Mouse (Mus musculus): Measurements from ENCODE around the gene Mmd2.
A peak's percentile ranks its signal among the peaks of the same experiment; 100 is the strongest.

Mmd2 gene

GRCm38 (mm10) chr5:142608989-142609325, 357 bp upstream of the Mmd2 start:
- DNase-seq (ENCODE audit: low read depth, low spot score): no peak

- no peak for DNase-seq (ENCODE audit: low read depth, low spot score)
Measured at GRCm38 (mm10) chr5:142605288-142605687, 3.3 kb downstream of the Mmd2 start.

GRCm38 (mm10) chr5:142604379-142604778, 4.2 kb downstream of the Mmd2 start:
- DNase-seq (ENCODE audit: low read depth, low spot score): no peak

- DNase-seq (ENCODE audit: low read depth, low spot score): no peak
Measured at GRCm38 (mm10) chr5:142597648-142598390, 10.8 kb downstream of the Mmd2 start.

- no peak for DNase-seq (ENCODE audit: low read depth, low spot score)
Measured at GRCm38 (mm10) chr5:142596723-142597122, 11.9 kb downstream of the Mmd2 start.

DNA sequence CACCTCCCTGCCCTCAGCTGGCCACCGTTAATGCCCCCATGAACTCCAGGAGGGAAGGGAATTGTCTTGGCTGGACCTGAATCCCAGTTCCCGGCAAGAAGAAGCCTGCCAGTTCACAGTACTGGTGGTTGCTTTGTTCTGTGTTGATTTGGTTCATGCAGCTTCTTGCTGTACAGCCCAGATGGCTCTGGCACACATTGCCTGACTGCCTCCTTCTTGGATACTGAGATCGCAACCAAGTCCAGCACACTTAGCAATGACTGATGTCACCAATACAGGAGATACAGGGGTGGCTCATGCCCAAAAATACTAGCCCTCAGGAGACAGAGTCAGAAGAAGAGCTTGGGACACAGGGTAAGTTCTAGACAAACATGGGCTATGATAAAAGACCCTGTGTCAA, 12.9 kb downstream of the Mmd2 start:
- no peak for DNase-seq (ENCODE audit: low read depth, low spot score)

GRCm38 (mm10) chr5:142590953-142591616, 17.5 kb downstream of the Mmd2 start:
- DNase-seq (ENCODE audit: low read depth, low spot score): no peak

GRCm38 (mm10) chr5:142583616-142584126, 24.9 kb downstream of the Mmd2 start:
- DNase-seq (ENCODE audit: low read depth, low spot score): no peak

DNA sequence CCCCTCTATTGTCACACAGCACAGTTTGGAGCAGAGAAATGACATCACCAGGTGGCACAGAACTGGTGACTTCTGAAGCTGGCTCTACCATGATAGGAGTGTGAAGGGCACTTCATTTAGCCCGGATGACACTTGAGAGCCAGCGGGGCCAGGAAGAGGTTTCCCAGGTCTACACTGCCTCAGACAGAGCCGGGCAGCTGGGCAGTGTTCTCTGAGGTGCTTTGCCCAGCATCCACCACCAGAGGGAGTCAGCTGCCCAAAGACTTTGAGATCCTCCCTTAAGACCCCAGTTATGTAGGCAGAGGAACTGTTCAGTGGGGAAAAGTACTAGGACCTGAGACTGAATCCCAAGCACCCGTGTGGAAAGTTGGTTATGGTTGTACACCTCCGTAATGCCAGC, 27.1 kb downstream of the Mmd2 start:
- peak; percentile 77 for DNase-seq (ENCODE audit: low read depth, low spot score)

GRCm38 (mm10) chr5:142578192-142578591, 30.4 kb downstream of the Mmd2 start:
- peak; percentile 57 for DNase-seq (ENCODE audit: low read depth, low spot score)

DNA sequence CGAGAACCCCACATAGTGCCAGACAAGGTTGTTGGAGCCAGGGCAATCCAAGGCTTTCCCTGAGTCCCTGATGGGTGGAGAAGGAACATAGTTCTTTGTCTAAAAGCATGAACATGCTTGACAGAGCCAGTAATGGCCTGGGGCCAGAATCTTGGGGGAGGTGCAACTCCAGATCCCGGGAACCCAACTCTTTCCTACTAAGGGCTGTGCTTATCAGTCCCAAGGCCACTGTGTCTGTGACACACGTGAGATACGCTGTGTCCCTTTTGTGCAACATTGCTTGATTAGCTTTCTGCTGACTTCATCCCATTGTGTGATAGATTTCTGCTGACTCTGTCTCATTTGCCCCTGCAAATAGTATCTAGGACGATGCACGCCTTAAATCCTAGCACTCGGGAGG, 31.8 kb downstream of the Mmd2 start:
- no peak for DNase-seq (ENCODE audit: low read depth, low spot score)

GRCm38 (mm10) chr5:142574323-142575057, 34.1 kb downstream of the Mmd2 start:
- DNase-seq (ENCODE audit: low read depth, low spot score): no peak

DNA sequence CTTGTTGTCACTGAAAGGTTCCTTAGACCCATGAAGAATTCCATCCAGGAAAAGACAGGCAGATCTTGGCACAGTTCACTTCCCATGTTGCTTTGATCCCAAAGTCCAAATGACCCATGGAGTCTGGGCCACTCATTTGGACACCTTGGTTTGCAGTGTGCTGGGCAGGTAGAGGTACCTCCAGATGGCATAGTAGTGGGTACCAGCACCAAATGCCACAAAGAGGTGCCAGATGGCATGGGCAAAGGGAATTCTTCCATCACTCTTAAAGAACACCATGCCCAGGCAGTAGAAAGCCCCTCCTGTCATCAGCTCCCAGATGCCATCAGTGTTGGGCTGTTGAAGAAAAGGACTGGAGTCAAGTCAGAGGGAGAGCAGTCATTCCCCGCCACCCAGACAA, 44.0 kb downstream of the Mmd2 start:
- DNase-seq (ENCODE audit: low read depth, low spot score): no peak

DNA sequence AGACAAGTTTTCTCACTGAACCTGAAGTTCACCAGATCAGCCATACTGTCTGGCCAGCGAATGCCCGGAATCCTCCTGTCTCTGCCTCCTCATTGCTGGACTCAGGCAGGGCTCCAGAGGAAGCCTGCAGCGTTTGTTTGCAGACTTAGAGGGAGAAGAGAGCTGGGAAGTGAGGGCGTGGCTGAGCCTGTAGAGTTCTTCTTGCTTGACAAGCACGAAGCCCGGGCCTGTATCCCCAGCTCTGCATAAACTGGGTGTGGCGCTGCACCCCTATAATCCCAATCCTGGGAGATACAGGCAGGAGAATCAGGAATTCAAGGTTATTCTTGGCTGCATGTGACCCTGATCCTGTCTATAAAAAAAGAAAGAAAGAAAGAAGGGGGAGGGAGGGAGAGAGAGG, 48.3 kb downstream of the Mmd2 start:
- DNase-seq (ENCODE audit: low read depth, low spot score): peak; percentile 56

DNA sequence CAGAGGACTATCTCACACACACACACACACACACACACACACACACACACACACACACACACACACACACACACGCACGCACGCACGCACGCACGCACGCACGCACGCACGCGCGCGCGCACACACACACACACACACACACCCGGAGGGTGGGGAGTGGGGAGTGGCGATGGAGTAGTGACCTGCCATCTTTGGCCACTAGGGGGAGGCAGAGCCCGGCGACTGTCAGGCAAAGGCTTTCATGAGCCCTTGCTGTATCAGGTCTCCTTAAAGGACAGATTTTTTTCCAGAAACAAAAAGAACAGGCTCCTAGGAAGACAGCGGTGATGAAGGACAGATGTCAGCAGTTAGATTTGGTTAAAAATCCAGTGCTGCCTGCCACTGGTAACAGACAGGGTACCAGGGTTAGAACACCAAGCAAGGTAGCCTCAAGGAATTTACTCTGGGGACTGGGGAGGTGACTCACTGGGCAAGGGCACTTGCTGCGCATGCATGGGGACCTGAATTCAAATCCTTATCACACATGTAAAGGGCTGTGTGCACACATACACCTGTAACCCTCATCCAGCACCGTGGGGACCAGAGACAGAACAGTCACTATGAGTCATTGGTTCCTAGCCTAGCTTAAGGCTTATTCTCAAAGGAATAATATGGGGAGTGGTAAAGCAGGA, 51.1 kb downstream of the Mmd2 start:
- peak; percentile 73 for DNase-seq (ENCODE audit: low read depth, low spot score)

DNA sequence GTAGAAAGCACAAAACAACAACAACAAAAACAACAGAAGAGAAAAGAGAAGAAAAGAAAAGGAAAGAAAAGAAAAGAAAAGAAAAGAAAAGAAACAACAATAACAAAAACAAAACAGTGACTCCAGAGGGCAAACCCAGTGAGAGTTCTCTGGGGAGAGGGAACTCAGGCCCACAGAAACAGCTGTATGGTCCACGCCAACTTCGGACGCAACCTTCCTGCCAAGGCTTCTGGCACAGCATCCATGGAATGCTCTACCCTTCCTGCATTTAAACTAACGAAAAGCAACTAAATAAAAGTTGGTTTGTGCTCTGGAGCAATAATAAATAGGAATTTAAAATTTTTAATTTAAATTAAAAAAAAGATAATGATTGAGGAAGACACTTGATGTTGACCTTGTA, 51.9 kb downstream of the Mmd2 start:
- no peak for DNase-seq (ENCODE audit: low read depth, low spot score)

- DNase-seq (ENCODE audit: low read depth, low spot score): no peak
Measured at GRCm38 (mm10) chr5:142555866-142556265, 52.7 kb downstream of the Mmd2 start.

- DNase-seq (ENCODE audit: low read depth, low spot score): peak; percentile 98
Measured at GRCm38 (mm10) chr5:142550706-142551652, 57.6 kb downstream of the Mmd2 start, which contains the start of gene Radil. TSS of gene Radil (minus strand) at chr5:142551098.

DNA sequence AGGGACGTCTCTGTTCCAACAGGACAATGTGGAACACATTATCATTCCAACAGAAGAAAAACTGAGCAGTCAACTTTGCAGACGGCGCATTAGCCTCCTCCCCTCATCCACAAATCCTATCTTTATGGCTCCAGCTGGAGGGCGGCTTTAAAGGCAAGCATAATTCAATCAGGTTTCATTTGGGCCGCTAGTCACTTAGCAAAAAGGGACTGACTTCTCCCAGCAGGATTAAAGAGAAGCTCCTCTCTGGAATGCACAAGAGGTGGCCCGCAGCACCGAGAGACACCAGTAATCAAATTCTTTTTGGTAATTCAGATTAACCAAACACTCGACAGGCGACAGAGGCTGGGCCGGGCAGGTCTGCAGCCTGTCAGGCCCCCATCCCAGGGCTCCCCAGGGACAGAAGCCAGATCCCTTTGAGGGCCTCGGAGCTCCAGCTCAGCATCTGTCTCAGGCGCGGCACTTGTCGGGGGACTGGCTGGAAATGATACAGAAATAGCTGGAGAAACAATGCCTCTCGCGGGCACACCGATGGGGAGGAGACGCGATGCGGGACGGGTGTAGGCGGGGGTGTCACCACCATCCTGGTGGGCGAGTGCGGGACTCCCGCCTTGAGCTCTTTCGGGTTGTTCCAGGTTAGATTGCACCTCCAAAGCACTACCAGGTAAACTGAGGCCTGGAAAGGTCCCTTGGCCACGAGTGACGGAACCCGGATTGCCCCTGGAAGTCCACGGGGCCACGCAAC, 58.5 kb downstream of the Mmd2 start:
- DNase-seq (ENCODE audit: low read depth, low spot score): peak; percentile 21

- DNase-seq (ENCODE audit: low read depth, low spot score): no peak
Measured at GRCm38 (mm10) chr5:142549441-142549840, 59.2 kb downstream of the Mmd2 start.
